Mouse (Mus musculus) ES-CJ7 (cell line): ENCODE measurements around the gene Xbp1.
A peak's percentile ranks its signal among the peaks of the same experiment; 100 is the strongest.
"Not testable (repeated sequence)": the region's sequence is repeated elsewhere in the genome, so short reads cannot be mapped to it uniquely, and the experiment has no call there.

Source experiments
- DNase-seq: peaks from one replicate; pipeline ENCODE4 v3.0.0; 2011; ENCODE audit warnings: low read depth, low spot score

Gene Xbp1

GRCm38 (mm10) chr11:5520412-5521265 is at the start of gene Xbp1:
Gene Xbp1, plus strand, starts transcription at chr11:5520659.
- peak; percentile 89 for DNase-seq

- peak; percentile 75 for DNase-seq
Measured at GRCm38 (mm10) chr11:5474130-5474529, 46.3 kb upstream of the Xbp1 start.

- not testable (repeated sequence) for DNase-seq
Measured at GRCm38 (mm10) chr11:5475556-5476118, 44.8 kb upstream of the Xbp1 start.

- no peak for DNase-seq
Measured at GRCm38 (mm10) chr11:5476806-5477205, 43.7 kb upstream of the Xbp1 start.

GRCm38 (mm10) chr11:5478193-5478592 is 42.3 kb upstream of the Xbp1 start:
- DNase-seq, result peak; percentile 75

- DNase-seq, result peak; percentile 76
Measured at GRCm38 (mm10) chr11:5478831-5479230, 41.6 kb upstream of the Xbp1 start.

- DNase-seq, result no peak
Measured at GRCm38 (mm10) chr11:5482581-5482980, 37.9 kb upstream of the Xbp1 start.

- DNase-seq, result peak; percentile 94
Measured at GRCm38 (mm10) chr11:5485193-5486011, 35.1 kb upstream of the Xbp1 start.

GRCm38 (mm10) chr11:5489433-5489832 is 31.0 kb upstream of the Xbp1 start:
- DNase-seq, result peak; percentile 64

- DNase-seq, result no peak
Measured at GRCm38 (mm10) chr11:5490989-5491656, 29.3 kb upstream of the Xbp1 start.

- DNase-seq, result no peak
Measured at GRCm38 (mm10) chr11:5491912-5492311, 28.5 kb upstream of the Xbp1 start.

GRCm38 (mm10) chr11:5493869-5494268 is 26.6 kb upstream of the Xbp1 start:
- no peak for DNase-seq

GRCm38 (mm10) chr11:5495286-5495832 is 25.1 kb upstream of the Xbp1 start:
- DNase-seq, result peak; percentile 75

- DNase-seq, result peak; percentile 93
Measured at GRCm38 (mm10) chr11:5495906-5496305, 24.6 kb upstream of the Xbp1 start.

- peak; percentile 63 for DNase-seq
Measured at GRCm38 (mm10) chr11:5496559-5497248, 23.8 kb upstream of the Xbp1 start.

GRCm38 (mm10) chr11:5498422-5498821 is 22.0 kb upstream of the Xbp1 start:
- no peak for DNase-seq

GRCm38 (mm10) chr11:5498931-5499661 is 21.4 kb upstream of the Xbp1 start:
- DNase-seq, result peak; percentile 68

GRCm38 (mm10) chr11:5499961-5500644 is 20.4 kb upstream of the Xbp1 start:
- DNase-seq, result no peak
